Mouse (Mus musculus) limb, embryonic 14.5 days (tissue): ENCODE data around the gene Celf2. TPM values are rescaled to one million over a fixed set of nuclear protein-coding genes. Genes with fewer than 3 reads are reported as not detected.
A peak's percentile ranks its signal among the peaks of the same experiment; 100 is the strongest.

Experiments used
- ATAC-seq: fragments of 200-750 bp; cut with Nextera tagmentation; 2 replicates; pipeline ENCODE4 v1.8.0; 2017; ENCODE audit warnings: low read depth, moderate number of reproducible peaks, moderate TSS enrichment; ENCODE audit not compliant: low FRiP score
- DNase-seq: peaks from one replicate; pipeline ENCODE4 v3.0.0-alpha.2; 2015; ENCODE audit warnings: low spot score
- H3K27ac ChIP-seq: fragments of 300-500 bp; sonication (generic); replicated peaks from 2 replicates; pipeline ENCODE4 v1.5.1; 2014; ENCODE audit warnings: low read depth, mild to moderate bottlenecking, low read length, moderate library complexity, mixed read lengths
- H3K27me3 ChIP-seq: fragments of 300-500 bp; sonication (generic); 2 replicates; pipeline ENCODE4 v1.6.1; 2014; ENCODE audit warnings: low read length, mixed read lengths; ENCODE audit not compliant: control insufficient read depth, insufficient read depth
- H3K36me3 ChIP-seq: fragments of 300-500 bp; sonication (generic); 2 replicates; pipeline ENCODE4 v1.6.1; 2014; ENCODE audit warnings: mild to moderate bottlenecking, low read length, moderate library complexity, mixed read lengths; ENCODE audit not compliant: control insufficient read depth, insufficient read depth
- H3K4me1 ChIP-seq: fragments of 300-500 bp; sonication (generic); 2 replicates; pipeline ENCODE4 v1.6.1; 2014; ENCODE audit warnings: antibody characterized with exemption, low read length, mixed read lengths; ENCODE audit not compliant: control insufficient read depth, insufficient read depth
- H3K4me2 ChIP-seq: fragments of 300-500 bp; sonication (generic); replicated peaks from 2 replicates; pipeline ENCODE4 v1.6.1; 2014; ENCODE audit warnings: low read depth, mild to moderate bottlenecking, low read length, moderate library complexity; ENCODE audit not compliant: severe bottlenecking
- H3K4me3 ChIP-seq: fragments of 300-500 bp; sonication (generic); replicated peaks from 2 replicates; pipeline ENCODE4 v1.5.1; 2014; ENCODE audit warnings: low read length
- H3K9ac ChIP-seq: fragments of 300-500 bp; sonication (generic); 2 replicates; pipeline ENCODE4 v1.6.1; 2014; ENCODE audit warnings: mild to moderate bottlenecking, low read depth, low read length, moderate library complexity; ENCODE audit not compliant: severe bottlenecking
- H3K9me3 ChIP-seq: fragments of 300-500 bp; sonication (generic); 2 replicates; pipeline ENCODE4 v1.6.1; 2016; ENCODE audit warnings: low read length; ENCODE audit not compliant: control insufficient read depth
- POLR2A ChIP-seq: fragments of 200-500 bp; IDR thresholded peaks from 2 replicates; pipeline ENCODE4 v1.8.0; 2012; ENCODE audit warnings: inconsistent platforms, mild to moderate bottlenecking, moderate library complexity, borderline replicate concordance; ENCODE audit not compliant: insufficient read depth, insufficient read length; ENCODE audit errors: extremely low read depth
- WGBS: fragments of 180-500 bp; shearing (Covaris S2); extraction: QIAGEN DNeasy Blood & Tissue Kit; methylation state at CpG from one replicate; pipeline ENCODE4 v1.1.7; 2014; 5-methylcytosine and 5-hydroxymethylcytosine counted together
- polyA plus RNA-seq, 2 experiments: library from polyadenylated mRNA; depleted of rRNA in 1 of 2; stranded (reverse) in 1 of 2; unstranded in 1 of 2; fragments of >200 nt; fragmentation: Nextera tagmentation in 1 of 2; extraction: Ambion mirVana in 1 of 2; gene quantifications; 2 replicates each; pipeline versions ENCODE4 v1.2.1 to v1.2.3; 2012 to 2014

Gene Celf2
- polyA plus RNA-seq, 2 experiments, result 55.3 to 75.1 TPM

- H3K4me3 ChIP-seq, result no peak overlapping the region
- H3K27ac ChIP-seq, result no peak overlapping the region
- ATAC-seq, result no peak
- no peak overlapping the region for H3K9ac ChIP-seq
- no peaks in the 10 kb centered on the region for H3K4me1 ChIP-seq
- no peak for DNase-seq
- no peaks in the 10 kb centered on the region for H3K27me3 ChIP-seq
- no peaks in the 10 kb centered on the region for H3K36me3 ChIP-seq
- no peaks in the 10 kb centered on the region for H3K9me3 ChIP-seq
- no peak for TF ChIP-seq POLR2A
- no peak overlapping the region for H3K4me2 ChIP-seq
- WGBS, result 50% methylated on average over 2 of the region's 2 CpGs
Measured at GRCm38 (mm10) chr2:7001967-7002366, 507.4 kb downstream of the Celf2 start.

- Histone ChIP-seq H3K4me2 (no peak overlapping the region), H3K4me3 (no peak overlapping the region), H3K36me3 (no peaks in the 10 kb centered on the region), H3K9ac (no peak overlapping the region), H3K4me1 (no peaks in the 10 kb centered on the region), H3K9me3 (no peaks in the 10 kb centered on the region), H3K27ac (no peak overlapping the region), H3K27me3 (no peaks in the 10 kb centered on the region)
- 86% methylated on average over 5 of the region's 5 CpGs for WGBS
- ATAC-seq (no peak), DNase-seq (no peak)
- TF ChIP-seq POLR2A, result no peak
Measured at GRCm38 (mm10) chr2:6991010-6991421, 518.3 kb downstream of the Celf2 start.

GRCm38 (mm10) chr2:6985706-6986105 is 523.7 kb downstream of the Celf2 start:
- ATAC-seq (no peak), DNase-seq (no peak)
- no peak overlapping the region for H3K4me3 ChIP-seq
- H3K36me3 ChIP-seq, result no peaks in the 10 kb centered on the region
- H3K9ac ChIP-seq, result no peak overlapping the region
- no peak for TF ChIP-seq POLR2A
- H3K27me3 ChIP-seq, result no peaks in the 10 kb centered on the region
- H3K9me3 ChIP-seq, result no peaks in the 10 kb centered on the region
- H3K4me2 ChIP-seq, result no peak overlapping the region
- no peaks in the 10 kb centered on the region for H3K4me1 ChIP-seq
- WGBS, result 38% methylated on average over 4 of the region's 4 CpGs
- H3K27ac ChIP-seq, result no peak overlapping the region

GRCm38 (mm10) chr2:6983902-6984301 is 525.5 kb downstream of the Celf2 start:
- ATAC-seq (peak; percentile 26; the same call in 1 of the 2 replicates), DNase-seq (no peak)
- Histone ChIP-seq H3K4me1 (no peaks in the 10 kb centered on the region), H3K27ac (no peak overlapping the region), H3K9ac (no peak overlapping the region), H3K27me3 (no peaks in the 10 kb centered on the region), H3K9me3 (no peaks in the 10 kb centered on the region), H3K4me2 (no peak overlapping the region), H3K36me3 (no peaks in the 10 kb centered on the region), H3K4me3 (no peak overlapping the region)
- 39% methylated on average over 6 of the region's 6 CpGs for WGBS
- TF ChIP-seq POLR2A, result no peak

GRCm38 (mm10) chr2:6976300-6976699 is 533.1 kb downstream of the Celf2 start:
- Histone ChIP-seq H3K27me3 (no peaks in the 10 kb centered on the region), H3K4me1 (no peaks in the 10 kb centered on the region), H3K4me3 (no peak overlapping the region), H3K36me3 (no peaks in the 10 kb centered on the region), H3K9ac (no peak overlapping the region), H3K9me3 (no peaks in the 10 kb centered on the region), H3K4me2 (no peak overlapping the region), H3K27ac (no peak overlapping the region)
- TF ChIP-seq POLR2A, result no peak
- 91% methylated on average over 2 of the region's 2 CpGs for WGBS
- DNase-seq (no peak), ATAC-seq (no peak)

GRCm38 (mm10) chr2:6969228-6969627 is 540.1 kb downstream of the Celf2 start:
- Histone ChIP-seq H3K27ac (no peak overlapping the region), H3K36me3 (no peaks in the 10 kb centered on the region), H3K4me2 (no peak overlapping the region), H3K27me3 (no peaks in the 10 kb centered on the region), H3K4me3 (no peak overlapping the region), H3K9me3 (no peaks in the 10 kb centered on the region), H3K9ac (no peak overlapping the region), H3K4me1 (no peaks in the 10 kb centered on the region)
- DNase-seq (no peak), ATAC-seq (no peak)
- TF ChIP-seq POLR2A, result no peak
- 78% methylated on average over 6 of the region's 6 CpGs for WGBS
